Mouse (Mus musculus) CD4-positive helper T cell, adult 2 months (primary cell): Measurements from ENCODE around the gene Clca2.

ENCODE experiments used
- DNase-seq: peaks from one replicate; pipeline ENCODE4 v3.0.0-alpha.2; 2012; ENCODE audit warnings: low read depth, missing footprints, low spot score

Gene Clca2

GRCm38 (mm10) chr3:145099291-145099690 is at the start of gene Clca2:
Gene Clca2 (minus strand): TSS chr3:145099443.
- no peak for DNase-seq

GRCm38 (mm10) chr3:145147952-145148351 is 48.7 kb upstream of the Clca2 start:
- no peak for DNase-seq

- DNase-seq: no peak
Measured at GRCm38 (mm10) chr3:145147483-145147882, 48.2 kb upstream of the Clca2 start.

- DNase-seq: no peak
Measured at GRCm38 (mm10) chr3:145146871-145147270, 47.6 kb upstream of the Clca2 start.

- DNase-seq: no peak
Measured at GRCm38 (mm10) chr3:145143856-145144255, 44.6 kb upstream of the Clca2 start.

GRCm38 (mm10) chr3:145142925-145143324 is 43.7 kb upstream of the Clca2 start:
- no peak for DNase-seq

GRCm38 (mm10) chr3:145140236-145140635 is 41.0 kb upstream of the Clca2 start:
- DNase-seq: no peak

- peak; percentile 32 for DNase-seq
Measured at GRCm38 (mm10) chr3:145131210-145131868, 32.1 kb upstream of the Clca2 start.

- DNase-seq: no peak
Measured at GRCm38 (mm10) chr3:145129356-145129755, 30.1 kb upstream of the Clca2 start.

GRCm38 (mm10) chr3:145126618-145127017 is 27.4 kb upstream of the Clca2 start:
- no peak for DNase-seq

- no peak for DNase-seq
Measured at GRCm38 (mm10) chr3:145119425-145119824, 20.2 kb upstream of the Clca2 start.

GRCm38 (mm10) chr3:145119002-145119358 is 19.7 kb upstream of the Clca2 start:
- no peak for DNase-seq

GRCm38 (mm10) chr3:145118254-145119001 is 19.2 kb upstream of the Clca2 start, which contains the start of gene Odf2l:
Gene Odf2l (plus strand): TSS chr3:145118588.
- DNase-seq: peak; percentile 97

GRCm38 (mm10) chr3:145117637-145118036 is 18.4 kb upstream of the Clca2 start:
- DNase-seq: no peak

GRCm38 (mm10) chr3:145115169-145115568 is 15.9 kb upstream of the Clca2 start:
- DNase-seq: no peak

- no peak for DNase-seq
Measured at GRCm38 (mm10) chr3:145105773-145106504, 6.7 kb upstream of the Clca2 start.

- DNase-seq: no peak
Measured at GRCm38 (mm10) chr3:145105076-145105772, 6.0 kb upstream of the Clca2 start.

GRCm38 (mm10) chr3:145103770-145104169 is 4.5 kb upstream of the Clca2 start:
- no peak for DNase-seq

GRCm38 (mm10) chr3:145103321-145103720 is 4.1 kb upstream of the Clca2 start:
- no peak for DNase-seq

GRCm38 (mm10) chr3:145101891-145102555 is 2.8 kb upstream of the Clca2 start:
- no peak for DNase-seq

- DNase-seq: no peak
Measured at GRCm38 (mm10) chr3:145087857-145088598, 11.2 kb downstream of the Clca2 start.
